Mouse (Mus musculus): ENCODE measurements around the gene Dolk.

DNA sequence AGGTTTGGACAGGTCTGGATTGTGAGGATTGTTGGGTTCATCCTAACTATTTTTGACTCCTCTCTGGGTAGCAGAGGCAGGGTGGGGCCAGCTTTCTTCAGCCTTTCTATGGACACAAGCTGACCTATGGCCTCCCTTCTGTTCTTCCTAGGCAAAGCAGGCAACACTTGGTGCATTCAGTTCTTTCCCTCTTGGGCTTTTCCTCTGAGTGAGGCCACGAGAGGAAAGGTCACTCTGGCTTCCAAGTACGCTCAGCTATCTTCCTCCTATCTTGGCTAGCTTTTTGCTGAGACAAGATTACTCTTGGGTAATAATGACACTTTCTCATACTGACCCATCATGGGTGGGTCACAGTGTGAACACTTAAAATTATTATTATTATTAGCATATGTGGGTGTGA, 2.9 kb downstream of the Dolk start:
- TF ChIP-seq POLR2A (IDR thresholded peaks at IDR 0.05; ENCODE audit: borderline replicate concordance, low read depth, low read length) (no peak), CTCF (IDR thresholded peaks at IDR 0.05; ENCODE audit: low read depth, low read length) (no peak)

Measured in bone marrow macrophage, adult 2 months (primary cell).